Mouse (Mus musculus): ENCODE data around the gene Slamf8. TPM values are rescaled to one million over a fixed set of nuclear protein-coding genes. Genes with fewer than 3 reads are reported as not detected.

Gene Slamf8
- polyA plus RNA-seq, 1 experiment from 2014 or later: not detected

DNA sequence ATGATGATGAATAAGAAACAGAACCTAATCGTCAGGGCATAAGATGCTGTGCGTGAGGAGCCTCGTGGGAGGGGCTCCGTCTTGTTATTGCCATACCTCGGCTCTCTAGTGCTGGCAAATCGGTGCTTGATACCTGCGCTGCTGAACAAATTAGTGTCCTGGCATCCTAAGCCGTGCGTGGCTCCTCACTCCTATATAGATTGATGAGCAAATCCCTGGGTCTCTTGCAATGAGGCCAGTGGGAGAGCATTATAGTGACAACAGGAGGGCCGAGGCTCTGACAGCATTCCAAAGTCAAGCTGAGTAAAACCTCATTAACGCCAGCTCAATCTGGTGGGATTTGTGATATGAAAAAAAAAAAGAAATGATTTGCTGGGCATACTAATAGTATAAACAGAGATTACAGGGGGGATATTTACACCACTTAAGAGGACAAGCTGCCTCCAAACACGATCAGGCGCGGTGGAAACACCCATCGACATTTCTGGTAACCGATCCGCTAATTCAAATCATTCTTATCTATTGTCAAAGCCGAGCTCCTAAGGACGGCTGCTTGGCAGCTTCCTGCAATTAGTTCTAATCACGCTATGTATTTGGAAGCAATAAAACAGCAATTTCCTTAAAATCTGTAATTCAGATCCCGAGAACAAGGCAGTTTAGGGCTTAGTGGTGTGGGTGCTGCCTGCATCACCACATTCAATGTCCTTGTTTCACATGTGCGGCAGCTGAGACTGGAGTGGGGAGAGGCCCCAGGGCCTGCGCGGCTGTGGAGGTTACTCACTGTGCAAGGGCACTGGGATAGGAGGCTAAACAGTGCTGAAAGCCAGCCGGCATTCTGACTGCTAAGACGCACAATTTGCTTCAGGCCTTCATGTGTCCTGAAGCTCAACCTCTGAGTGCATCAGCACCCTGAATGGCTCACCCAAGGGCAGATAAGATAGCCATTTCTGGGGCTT, 4.5 kb downstream of the Slamf8 start:
- H3K9me3 ChIP-seq: no peaks in the 10 kb centered on the region
- peak overlapping the region; percentile 25 for H3K4me2 ChIP-seq (replicated peaks)
- 0 out of 2 replicates have a peak overlapping the region, but pooled peaks have one; percentile 3 for H3K4me3 ChIP-seq
- H3K27me3 ChIP-seq: no peaks in the 10 kb centered on the region
- WGBS: 5% methylated on average over 26 of the region's 26 CpGs
- no peaks in the 10 kb centered on the region for H3K36me3 ChIP-seq
- ATAC-seq (replicated peaks): peak; percentile 84
- H3K4me1 ChIP-seq: peaks cover 13% of the 10 kb centered on the region
- peak overlapping the region; percentile 25; the same call in 1 of the 2 replicates for H3K9ac ChIP-seq (replicated peaks)
- 0 out of 2 replicates have a peak overlapping the region, but pooled peaks have one; percentile 29 for H3K27ac ChIP-seq (replicated peaks)

DNA sequence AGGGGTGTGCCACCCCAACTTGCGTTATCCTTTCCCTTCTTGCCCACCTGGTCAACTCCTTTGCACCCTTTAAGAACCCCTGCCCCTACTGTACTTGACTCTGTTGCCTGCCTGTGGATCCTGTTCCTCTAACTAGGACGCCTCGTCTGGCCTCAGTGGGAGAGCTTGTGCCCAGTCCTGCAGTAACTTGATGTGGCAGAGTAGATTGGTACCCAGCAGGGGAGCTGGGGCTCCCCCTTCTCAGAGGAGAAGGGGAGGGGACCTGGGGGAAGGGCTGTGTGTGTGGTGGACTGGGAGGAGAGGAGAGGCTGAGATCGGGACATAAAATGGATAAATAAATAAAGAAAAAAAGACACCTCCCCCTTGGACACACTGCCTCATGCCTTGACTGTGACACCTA, 5.3 kb downstream of the Slamf8 start:
- WGBS: 39% methylated on average over 4 of the region's 4 CpGs

DNA sequence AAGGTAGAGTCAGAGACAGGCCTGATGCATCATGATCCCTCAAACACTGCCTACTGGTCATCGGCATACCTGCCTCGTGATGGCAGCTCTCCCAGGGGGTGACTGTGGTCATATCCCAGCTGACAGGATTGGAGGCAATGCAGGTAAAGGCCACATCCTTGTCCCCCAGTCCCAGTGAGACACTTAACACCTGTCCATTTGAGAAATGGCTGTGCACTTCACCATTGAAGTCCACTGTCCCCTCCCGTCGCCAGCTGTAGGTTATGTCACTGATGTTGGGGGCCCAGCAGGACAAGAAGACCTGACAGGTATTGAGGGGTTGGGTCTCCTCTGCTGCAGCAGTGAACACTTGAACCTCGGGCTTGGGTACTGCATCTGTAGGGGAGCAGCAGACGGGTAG, 6.1 kb downstream of the Slamf8 start:
- ATAC-seq (replicated peaks): no peak
- Histone ChIP-seq H3K4me3 (no peak overlapping the region), H3K27me3 (no peaks in the 10 kb centered on the region), H3K9me3 (no peaks in the 10 kb centered on the region), H3K4me2 (replicated peaks) (no peak overlapping the region), H3K27ac (replicated peaks) (no peak overlapping the region), H3K9ac (replicated peaks) (no peak overlapping the region), H3K36me3 (no peaks in the 10 kb centered on the region), H3K4me1 (peaks cover 13% of the 10 kb centered on the region)
- 84% methylated on average over 6 of the region's 6 CpGs for WGBS

More for the DNA sequence above, 5.3 kb downstream of the Slamf8 start:
- Histone ChIP-seq H3K27me3 (no peaks in the 10 kb centered on the region), H3K4me3 (no peak overlapping the region), H3K9ac (replicated peaks) (no peak overlapping the region), H3K9me3 (no peaks in the 10 kb centered on the region), H3K4me1 (peaks cover 13% of the 10 kb centered on the region), H3K27ac (replicated peaks) (no peak overlapping the region), H3K36me3 (no peaks in the 10 kb centered on the region), H3K4me2 (replicated peaks) (no peak overlapping the region)
- peak; percentile 11; the same call in 1 of the 2 replicates for ATAC-seq (replicated peaks)

DNA sequence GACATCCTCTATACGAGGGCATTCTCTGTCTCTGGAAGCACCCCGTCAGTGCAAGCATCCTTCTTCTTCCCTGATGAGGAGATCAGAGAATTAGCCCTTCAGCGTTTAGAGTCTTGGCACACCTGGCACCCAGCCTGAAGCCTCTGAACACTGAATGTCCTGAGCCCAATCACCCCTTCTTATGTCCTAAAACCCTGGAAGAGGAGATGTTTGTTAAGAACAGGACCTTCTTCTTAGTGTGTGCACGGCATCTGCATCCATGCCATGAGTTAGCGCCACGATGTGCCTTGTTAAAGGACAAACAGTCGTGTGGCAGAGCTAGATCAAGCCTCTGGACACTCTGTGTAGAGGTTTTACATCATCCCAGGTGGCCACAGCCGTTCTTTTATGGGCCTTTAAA, 7.9 kb downstream of the Slamf8 start:
- WGBS: 89% methylated on average over 8 of the region's 8 CpGs
- no peak for ATAC-seq (replicated peaks)
- H3K27ac ChIP-seq (replicated peaks): no peak overlapping the region

DNA sequence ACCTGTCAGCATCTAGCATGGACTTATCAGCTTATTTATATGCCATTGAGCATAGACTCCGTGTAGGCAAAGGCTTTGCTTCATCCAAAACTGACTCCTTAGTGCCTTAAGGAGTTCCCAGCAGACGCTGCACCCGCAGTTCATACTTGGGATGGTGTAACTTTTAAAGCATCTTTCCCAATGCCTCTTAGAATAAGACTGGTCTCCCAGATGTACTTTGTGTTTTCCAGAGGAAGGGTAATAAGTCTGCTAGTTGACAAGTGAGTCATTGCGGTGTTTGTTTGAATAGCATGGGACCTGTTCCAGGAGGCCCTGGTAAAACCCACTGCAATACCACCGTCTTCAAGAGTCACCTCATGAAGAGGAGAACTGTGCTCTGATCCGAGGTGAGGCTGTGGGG, 10.3 kb downstream of the Slamf8 start:
- no peak overlapping the region for H3K27ac ChIP-seq (replicated peaks)
- H3K4me2 ChIP-seq (replicated peaks): no peak overlapping the region
- H3K9me3 ChIP-seq: no peaks in the 10 kb centered on the region
- WGBS: 79% methylated on average over 6 of the region's 6 CpGs
- ATAC-seq (replicated peaks): no peak
- H3K4me1 ChIP-seq: no peaks in the 10 kb centered on the region
- H3K36me3 ChIP-seq: no peaks in the 10 kb centered on the region
- no peak overlapping the region for H3K4me3 ChIP-seq
- no peak overlapping the region for H3K9ac ChIP-seq (replicated peaks)
- no peaks in the 10 kb centered on the region for H3K27me3 ChIP-seq

More for the DNA sequence above, 7.9 kb downstream of the Slamf8 start:
- Histone ChIP-seq H3K9ac (replicated peaks) (no peak overlapping the region), H3K4me1 (peaks cover 13% of the 10 kb centered on the region), H3K4me2 (replicated peaks) (no peak overlapping the region), H3K36me3 (no peaks in the 10 kb centered on the region), H3K4me3 (no peak overlapping the region), H3K27me3 (no peaks in the 10 kb centered on the region), H3K9me3 (no peaks in the 10 kb centered on the region)

DNA sequence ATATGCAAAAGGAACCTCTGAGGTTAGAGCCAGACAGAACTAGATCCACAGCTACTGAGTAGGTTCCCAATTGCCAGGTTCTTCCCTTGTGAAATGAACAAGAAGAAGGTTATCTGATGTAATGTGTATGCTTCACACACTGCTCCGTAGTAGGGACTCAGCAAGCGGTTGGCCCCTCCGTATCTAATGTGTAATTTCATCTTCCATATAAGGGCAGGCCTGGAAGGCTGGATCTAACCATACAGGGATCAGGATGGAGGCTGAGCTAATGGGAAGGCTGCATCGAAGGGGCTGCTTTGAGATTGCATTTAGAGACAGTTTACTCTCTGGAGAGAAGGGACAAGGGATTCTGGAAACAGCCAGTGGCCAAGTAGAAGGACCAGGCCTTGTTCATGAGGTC, 22.6 kb downstream of the Slamf8 start:
- H3K27me3 ChIP-seq: 0 out of 2 replicates have a peak, but pooled peaks cover under 1% of the 10 kb centered on the region
- no peak overlapping the region for H3K27ac ChIP-seq (replicated peaks)
- H3K9ac ChIP-seq (replicated peaks): no peak overlapping the region
- no peaks in the 10 kb centered on the region for H3K9me3 ChIP-seq
- H3K4me1 ChIP-seq: peaks cover 7% of the 10 kb centered on the region
- no peak overlapping the region for H3K4me2 ChIP-seq (replicated peaks)
- no peaks in the 10 kb centered on the region for H3K36me3 ChIP-seq
- no peak for ATAC-seq (replicated peaks)
- H3K4me3 ChIP-seq: no peak overlapping the region
- 82% methylated on average over 4 of the region's 4 CpGs for WGBS

DNA sequence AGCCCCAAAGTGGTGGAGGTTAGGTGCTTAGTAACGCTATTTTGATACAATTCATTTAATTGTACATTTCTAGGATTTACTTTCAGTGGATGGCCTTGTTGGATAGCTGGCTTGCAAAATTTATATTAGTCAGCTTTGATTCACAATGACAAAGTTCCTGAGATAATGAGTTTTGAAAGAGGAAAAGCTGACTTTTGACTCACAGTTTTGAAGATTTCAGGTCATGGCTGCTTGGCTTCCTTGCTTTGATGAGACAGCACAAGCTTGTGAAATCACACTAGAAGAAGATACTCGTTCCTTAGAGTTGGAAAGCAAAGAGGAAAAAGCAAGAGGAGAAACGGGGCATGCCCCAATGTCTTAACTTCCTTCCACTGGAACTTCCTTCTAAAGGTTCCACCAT, 24.2 kb downstream of the Slamf8 start:
- no peaks in the 10 kb centered on the region for H3K9me3 ChIP-seq
- H3K4me3 ChIP-seq: no peak overlapping the region
- no peaks in the 10 kb centered on the region for H3K36me3 ChIP-seq
- peaks cover 13% of the 10 kb centered on the region for H3K27me3 ChIP-seq
- H3K9ac ChIP-seq (replicated peaks): no peak overlapping the region
- H3K27ac ChIP-seq (replicated peaks): no peak overlapping the region
- WGBS: 80% methylated on average over 3 of the region's 3 CpGs
- ATAC-seq (replicated peaks): no peak
- no peak overlapping the region for H3K4me2 ChIP-seq (replicated peaks)
- peaks cover 17% of the 10 kb centered on the region for H3K4me1 ChIP-seq

DNA sequence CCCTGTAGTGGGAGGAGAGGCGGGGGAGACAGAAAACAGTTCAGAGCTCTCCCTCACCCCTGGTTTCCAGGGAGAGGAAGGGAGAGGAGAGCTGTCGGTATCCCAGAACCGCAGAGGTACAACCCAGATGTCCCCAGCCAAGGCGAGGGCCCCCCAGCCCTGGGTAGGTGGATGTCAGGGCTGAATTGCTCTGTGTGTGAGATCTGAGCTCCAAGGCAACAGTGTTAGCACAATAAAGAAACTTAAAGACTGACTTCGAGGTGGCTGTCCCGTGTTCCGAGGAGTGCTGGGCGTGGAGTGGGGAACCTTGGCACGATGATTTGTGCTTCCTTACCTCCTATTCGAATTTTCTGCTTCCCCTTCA, 26.9 kb downstream of the Slamf8 start:
- H3K9ac ChIP-seq (replicated peaks): peak overlapping the region; percentile 59
- H3K4me1 ChIP-seq: peaks cover 17% of the 10 kb centered on the region
- H3K4me2 ChIP-seq (replicated peaks): peak overlapping the region; percentile 93
- WGBS: 2% methylated on average over 10 of the region's 10 CpGs
- H3K27ac ChIP-seq (replicated peaks): no peak overlapping the region
- no peaks in the 10 kb centered on the region for H3K9me3 ChIP-seq
- H3K36me3 ChIP-seq: no peaks in the 10 kb centered on the region
- no peak for ATAC-seq (replicated peaks)
- H3K27me3 ChIP-seq: peaks cover 23% of the 10 kb centered on the region
- H3K4me3 ChIP-seq: peak overlapping the region; percentile 69

DNA sequence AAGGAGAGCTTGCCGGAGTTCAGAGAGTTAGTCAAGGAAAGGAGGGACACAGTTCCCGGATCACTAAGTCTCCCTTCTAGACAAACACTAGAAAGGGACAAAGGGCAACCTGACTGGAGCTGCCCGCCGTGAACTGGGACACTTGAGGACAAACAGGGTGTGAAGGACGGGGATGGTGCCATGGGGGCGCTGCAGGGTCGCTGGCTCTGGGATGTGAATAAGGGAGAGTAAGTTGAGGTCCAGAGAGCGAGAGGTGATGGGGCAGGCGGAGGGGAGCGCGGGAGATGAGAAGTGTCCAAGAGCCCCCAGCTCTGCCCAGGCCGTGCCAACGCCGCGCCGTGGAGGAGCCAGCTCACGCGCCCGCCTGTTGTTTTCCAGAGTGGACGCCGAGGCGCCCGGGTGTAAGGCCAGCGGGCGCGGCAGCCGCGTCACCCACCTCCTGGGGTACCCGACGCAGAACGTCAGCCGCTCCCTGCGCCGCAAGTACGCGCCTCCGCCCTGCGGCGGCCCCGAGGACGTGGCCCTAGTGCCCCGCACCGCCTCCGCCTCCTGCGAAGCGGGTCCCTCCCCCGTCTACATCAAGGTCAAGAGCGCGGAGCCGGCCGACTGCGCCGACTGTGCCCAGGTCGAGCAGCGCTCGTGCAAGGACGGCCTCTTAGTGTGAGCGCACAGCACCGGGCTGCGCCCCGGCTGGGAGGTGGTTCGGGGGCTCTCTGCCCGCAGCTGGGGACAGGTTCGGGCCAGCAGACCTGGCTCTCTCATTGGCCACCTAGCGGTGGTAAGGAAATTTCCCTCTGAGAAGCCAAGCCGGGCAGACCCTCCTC, 27.5 kb downstream of the Slamf8 start:
- peak overlapping the region; percentile 59 for H3K9ac ChIP-seq (replicated peaks)
- H3K36me3 ChIP-seq: no peaks in the 10 kb centered on the region
- H3K4me1 ChIP-seq: peaks cover 17% of the 10 kb centered on the region
- H3K9me3 ChIP-seq: no peaks in the 10 kb centered on the region
- peaks cover 23% of the 10 kb centered on the region for H3K27me3 ChIP-seq
- WGBS: under 1% methylated on average over 66 of the region's 66 CpGs
- peak; percentile 88 for ATAC-seq (replicated peaks)
- H3K4me2 ChIP-seq (replicated peaks): peak overlapping the region; percentile 93
- H3K27ac ChIP-seq (replicated peaks): no peak overlapping the region
- H3K4me3 ChIP-seq: peak overlapping the region; percentile 69

DNA sequence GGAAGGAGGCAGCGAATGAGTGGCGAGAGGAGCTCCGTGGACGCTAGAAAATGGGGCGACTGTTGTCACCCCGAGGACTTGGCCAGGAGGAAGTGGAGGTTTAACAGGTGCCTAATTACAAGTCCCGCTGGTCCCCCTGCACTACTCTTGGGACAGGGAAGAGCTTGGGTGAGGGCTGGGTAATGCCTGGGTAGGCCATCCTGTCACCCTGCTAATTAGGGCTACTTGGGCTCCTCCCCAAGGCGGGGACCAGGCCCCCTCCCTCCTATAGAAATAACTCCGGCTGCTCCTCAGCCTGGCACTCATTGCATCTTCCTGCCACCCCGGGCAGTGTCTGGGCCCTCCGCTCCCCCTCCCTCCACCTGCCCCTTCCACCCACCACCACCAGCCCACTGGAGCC, 34.7 kb downstream of the Slamf8 start, which contains the start of gene Vsig8:
TSS of gene Vsig8 (plus strand) at position 301 of the 400 bp plus-strand sequence.
- WGBS: 77% methylated on average over 11 of the region's 11 CpGs
- Histone ChIP-seq H3K27me3 (peaks cover 6% of the 10 kb centered on the region), H3K9me3 (no peaks in the 10 kb centered on the region), H3K4me1 (peaks cover 6% of the 10 kb centered on the region), H3K27ac (replicated peaks) (no peak within 1 kb of the TSS), H3K4me2 (replicated peaks) (no peak within 1 kb of the TSS), H3K36me3 (no peaks in the 10 kb centered on the region), H3K9ac (replicated peaks) (no peak within 1 kb of the TSS), H3K4me3 (no peak within 1 kb of the TSS)
- no peak for ATAC-seq (replicated peaks)

DNA sequence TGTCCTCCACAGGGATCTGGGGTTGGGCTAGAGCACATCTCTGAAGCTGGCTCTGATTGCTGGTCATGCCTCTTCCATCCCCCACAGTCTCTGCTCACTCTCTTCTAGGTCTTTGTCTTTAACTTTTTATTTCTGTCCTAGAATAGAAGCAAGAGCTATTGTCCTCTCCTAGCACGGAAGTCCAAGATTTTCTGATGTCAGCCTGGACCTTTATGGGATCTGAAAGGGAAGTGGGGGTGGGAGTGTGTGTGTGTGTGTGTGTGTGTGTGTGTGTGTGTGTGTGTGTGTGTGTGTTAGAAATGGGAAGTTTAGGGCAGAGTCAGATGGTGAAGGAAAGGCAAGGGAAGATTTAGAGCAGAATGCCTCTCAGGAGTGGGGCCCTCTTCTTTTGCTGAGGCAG, 37.7 kb downstream of the Slamf8 start:
- Histone ChIP-seq H3K9ac (replicated peaks) (no peak overlapping the region), H3K27me3 (no peaks in the 10 kb centered on the region), H3K4me1 (peaks cover 21% of the 10 kb centered on the region), H3K4me3 (no peak overlapping the region), H3K4me2 (replicated peaks) (no peak overlapping the region), H3K9me3 (no peaks in the 10 kb centered on the region), H3K27ac (replicated peaks) (no peak overlapping the region), H3K36me3 (no peaks in the 10 kb centered on the region)
- 35% methylated on average over 1 of the region's 1 CpGs for WGBS
- ATAC-seq (replicated peaks): no peak

DNA sequence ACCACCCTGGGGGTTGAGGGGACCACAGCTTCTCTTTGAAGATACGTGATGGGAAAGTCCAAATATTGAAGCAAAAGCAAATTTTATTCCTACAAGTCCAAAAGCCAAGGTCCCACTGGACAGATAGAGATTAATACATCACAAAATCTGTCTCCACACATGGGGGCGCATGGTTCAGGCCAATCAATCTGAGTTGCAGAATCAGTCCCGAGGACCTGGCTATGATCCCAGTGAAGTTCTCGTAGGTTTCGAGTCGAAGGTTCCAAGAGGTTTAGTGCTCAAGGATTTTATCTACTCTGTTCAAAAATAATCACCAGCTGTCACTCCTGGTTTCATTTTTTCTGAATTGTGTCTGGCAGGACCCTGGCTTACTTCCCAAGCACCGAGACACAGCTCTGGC, 39.4 kb downstream of the Slamf8 start:
- Histone ChIP-seq H3K4me3 (no peak overlapping the region), H3K27ac (replicated peaks) (0 out of 2 replicates have a peak overlapping the region, but pooled peaks have one; percentile 1), H3K9me3 (no peaks in the 10 kb centered on the region), H3K9ac (replicated peaks) (peak overlapping the region; percentile 47; the same call in 1 of the 2 replicates), H3K4me1 (peaks cover 21% of the 10 kb centered on the region), H3K4me2 (replicated peaks) (peak overlapping the region; percentile 55), H3K27me3 (no peaks in the 10 kb centered on the region), H3K36me3 (no peaks in the 10 kb centered on the region)
- WGBS: 32% methylated on average over 7 of the region's 7 CpGs
- ATAC-seq (replicated peaks): no peak

All from forebrain, embryonic 15.5 days (tissue).